Mouse (Mus musculus): ENCODE data around the gene Sgcd. TPM values are rescaled to one million over a fixed set of nuclear protein-coding genes. Genes with fewer than 3 reads are reported as not detected.

Sgcd gene
- polyA plus RNA-seq, 1 experiment: 0.18 TPM

GRCm38 (mm10) chr11:47304702-47305450 lies 683.9 kb downstream of the Sgcd start:
- TF ChIP-seq CTCF (IDR thresholded peaks at IDR 0.05; ENCODE audit: extremely low read depth, insufficient read length, insufficient replicate concordance, low read depth, low read length): no peak
- Histone ChIP-seq H3K36me3 (ENCODE audit: control insufficient read depth, insufficient read depth, low read length) (no peaks in the 10 kb centered on the region), H3K27ac (ENCODE audit: insufficient read depth, low read depth, low read length) (no peak overlapping the region), H3K4me1 (ENCODE audit: control insufficient read depth, insufficient read depth, insufficient read length, low read length) (no peaks in the 10 kb centered on the region), H3K4me3 (ENCODE audit: low read depth, low read length) (no peak overlapping the region), H3K27me3 (ENCODE audit: control insufficient read depth, insufficient read depth, low read length) (no peaks in the 10 kb centered on the region)
- 69% methylated on average over 12 of the region's 12 CpGs for WGBS

GRCm38 (mm10) chr11:47299777-47300176 lies 689.0 kb downstream of the Sgcd start:
- Histone ChIP-seq H3K27ac (ENCODE audit: insufficient read depth, low read depth, low read length) (no peak overlapping the region), H3K36me3 (ENCODE audit: control insufficient read depth, insufficient read depth, low read length) (no peaks in the 10 kb centered on the region), H3K4me1 (ENCODE audit: control insufficient read depth, insufficient read depth, insufficient read length, low read length) (no peaks in the 10 kb centered on the region), H3K4me3 (ENCODE audit: low read depth, low read length) (no peak overlapping the region), H3K27me3 (ENCODE audit: control insufficient read depth, insufficient read depth, low read length) (no peaks in the 10 kb centered on the region)
- 65% methylated on average over 1 of the region's 1 CpGs for WGBS
- no peak for TF ChIP-seq CTCF (IDR thresholded peaks at IDR 0.05; ENCODE audit: extremely low read depth, insufficient read length, insufficient replicate concordance, low read depth, low read length)
- TF ChIP-seq POLR2A (IDR thresholded peaks at IDR 0.05; ENCODE audit: low read depth, low read length): no peak

- 86% methylated on average over 1 of the region's 1 CpGs for WGBS
- H3K27ac ChIP-seq (ENCODE audit: insufficient read depth, low read depth, low read length): no peak overlapping the region
- no peaks in the 10 kb centered on the region for H3K4me1 ChIP-seq (ENCODE audit: control insufficient read depth, insufficient read depth, insufficient read length, low read length)
- TF ChIP-seq POLR2A (IDR thresholded peaks at IDR 0.05; ENCODE audit: low read depth, low read length) (no peak), CTCF (IDR thresholded peaks at IDR 0.05; ENCODE audit: extremely low read depth, insufficient read length, insufficient replicate concordance, low read depth, low read length) (no peak)
- H3K4me3 ChIP-seq (ENCODE audit: low read depth, low read length): no peak overlapping the region
- H3K36me3 ChIP-seq (ENCODE audit: control insufficient read depth, insufficient read depth, low read length): no peaks in the 10 kb centered on the region
- no peaks in the 10 kb centered on the region for H3K27me3 ChIP-seq (ENCODE audit: control insufficient read depth, insufficient read depth, low read length)
Measured at GRCm38 (mm10) chr11:47297805-47298340, 690.9 kb downstream of the Sgcd start.

GRCm38 (mm10) chr11:47294741-47295140 lies 694.0 kb downstream of the Sgcd start:
- WGBS: 67% methylated on average over 1 of the region's 1 CpGs
- H3K27me3 ChIP-seq (ENCODE audit: control insufficient read depth, insufficient read depth, low read length): no peaks in the 10 kb centered on the region
- no peak overlapping the region for H3K27ac ChIP-seq (ENCODE audit: insufficient read depth, low read depth, low read length)
- H3K4me3 ChIP-seq (ENCODE audit: low read depth, low read length): no peak overlapping the region
- no peaks in the 10 kb centered on the region for H3K4me1 ChIP-seq (ENCODE audit: control insufficient read depth, insufficient read depth, insufficient read length, low read length)
- TF ChIP-seq CTCF (IDR thresholded peaks at IDR 0.05; ENCODE audit: extremely low read depth, insufficient read length, insufficient replicate concordance, low read depth, low read length): no peak
- no peak for TF ChIP-seq POLR2A (IDR thresholded peaks at IDR 0.05; ENCODE audit: low read depth, low read length)
- no peaks in the 10 kb centered on the region for H3K36me3 ChIP-seq (ENCODE audit: control insufficient read depth, insufficient read depth, low read length)

- TF ChIP-seq CTCF (IDR thresholded peaks at IDR 0.05; ENCODE audit: extremely low read depth, insufficient read length, insufficient replicate concordance, low read depth, low read length): no peak
- no peak for TF ChIP-seq POLR2A (IDR thresholded peaks at IDR 0.05; ENCODE audit: low read depth, low read length)
- Histone ChIP-seq H3K27me3 (ENCODE audit: control insufficient read depth, insufficient read depth, low read length) (no peaks in the 10 kb centered on the region), H3K27ac (ENCODE audit: insufficient read depth, low read depth, low read length) (no peak overlapping the region)
Measured at GRCm38 (mm10) chr11:47276586-47276985, 712.2 kb downstream of the Sgcd start.

GRCm38 (mm10) chr11:47268556-47268955 lies 720.2 kb downstream of the Sgcd start:
- 85% methylated on average over 4 of the region's 4 CpGs for WGBS
- TF ChIP-seq CTCF (IDR thresholded peaks at IDR 0.05; ENCODE audit: extremely low read depth, insufficient read length, insufficient replicate concordance, low read depth, low read length) (no peak), POLR2A (IDR thresholded peaks at IDR 0.05; ENCODE audit: low read depth, low read length) (no peak)
- Histone ChIP-seq H3K36me3 (ENCODE audit: control insufficient read depth, insufficient read depth, low read length) (no peaks in the 10 kb centered on the region), H3K4me1 (ENCODE audit: control insufficient read depth, insufficient read depth, insufficient read length, low read length) (no peaks in the 10 kb centered on the region), H3K27me3 (ENCODE audit: control insufficient read depth, insufficient read depth, low read length) (no peaks in the 10 kb centered on the region), H3K27ac (ENCODE audit: insufficient read depth, low read depth, low read length) (no peak overlapping the region), H3K4me3 (ENCODE audit: low read depth, low read length) (no peak overlapping the region)

More at GRCm38 (mm10) chr11:47276586-47276985, 712.2 kb downstream of the Sgcd start:
- Histone ChIP-seq H3K36me3 (ENCODE audit: control insufficient read depth, insufficient read depth, low read length) (no peaks in the 10 kb centered on the region), H3K4me1 (ENCODE audit: control insufficient read depth, insufficient read depth, insufficient read length, low read length) (no peaks in the 10 kb centered on the region), H3K4me3 (ENCODE audit: low read depth, low read length) (no peak overlapping the region)
- WGBS: 69% methylated on average over 4 of the region's 4 CpGs

- H3K27me3 ChIP-seq (ENCODE audit: control insufficient read depth, insufficient read depth, low read length): no peaks in the 10 kb centered on the region
- no peaks in the 10 kb centered on the region for H3K4me1 ChIP-seq (ENCODE audit: control insufficient read depth, insufficient read depth, insufficient read length, low read length)
- H3K36me3 ChIP-seq (ENCODE audit: control insufficient read depth, insufficient read depth, low read length): no peaks in the 10 kb centered on the region
- no peak for TF ChIP-seq CTCF (IDR thresholded peaks at IDR 0.05; ENCODE audit: extremely low read depth, insufficient read length, insufficient replicate concordance, low read depth, low read length)
- TF ChIP-seq POLR2A (IDR thresholded peaks at IDR 0.05; ENCODE audit: low read depth, low read length): no peak
- WGBS: 76% methylated on average over 9 of the region's 9 CpGs
- no peak overlapping the region for H3K27ac ChIP-seq (ENCODE audit: insufficient read depth, low read depth, low read length)
- H3K4me3 ChIP-seq (ENCODE audit: low read depth, low read length): no peak overlapping the region
Measured at GRCm38 (mm10) chr11:47264267-47264984, 724.3 kb downstream of the Sgcd start.

Data from small intestine, adult 2 months (tissue).